Mouse (Mus musculus): ENCODE measurements at regions not wholly inside any gene's neighbourhood (a gene's known extent, or its start where the extent isn't known, plus 50 kb on each side); places are given as distances from the start of the nearest gene placed in this dataset.

- TF ChIP-seq CEBPB (IDR thresholded peaks at IDR 0.05; ENCODE audit: low read depth) = no peak
- no peak for TF ChIP-seq CTCF (IDR thresholded peaks at IDR 0.05; ENCODE audit: control insufficient read depth, insufficient read depth, insufficient read length)
- TF ChIP-seq MAX (IDR thresholded peaks at IDR 0.05) = no peak
- TF ChIP-seq USF1 (IDR thresholded peaks at IDR 0.05; ENCODE audit: low read depth) = no peak
- Histone ChIP-seq H3K79me3 (ENCODE audit: low read depth) (no peaks in the 10 kb centered on the region), H3K79me2 (ENCODE audit: control insufficient read depth, insufficient read depth) (no peaks in the 10 kb centered on the region), H3K27me3 (ENCODE audit: control insufficient read depth, insufficient read depth, insufficient read length) (no peaks in the 10 kb centered on the region), H3K36me3 (ENCODE audit: control insufficient read depth, insufficient read depth) (no peaks in the 10 kb centered on the region), H3K4me3 (ENCODE audit: insufficient read depth, poor library complexity, severe bottlenecking) (no peak overlapping the region), H3ac (ENCODE audit: control insufficient read depth, insufficient read length, low read depth) (no peak overlapping the region)
Measured at GRCm38 (mm10) chr7:73222929-73223512, 152.3 kb upstream of the Rgma start.

GRCm38 (mm10) chr7:73233539-73234158, 141.7 kb upstream of the Rgma start:
- H3K79me3 ChIP-seq (ENCODE audit: low read depth) = no peaks in the 10 kb centered on the region
- no peak overlapping the region for H3K4me3 ChIP-seq (ENCODE audit: insufficient read depth, poor library complexity, severe bottlenecking)
- no peaks in the 10 kb centered on the region for H3K79me2 ChIP-seq (ENCODE audit: control insufficient read depth, insufficient read depth)

GRCm38 (mm10) chr7:73238486-73238885, 136.8 kb upstream of the Rgma start:
- TF ChIP-seq MYOG (IDR thresholded peaks at IDR 0.05; ENCODE audit: control insufficient read depth, extremely low read depth, insufficient read length) = no peak
- TF ChIP-seq USF1 (IDR thresholded peaks at IDR 0.05; ENCODE audit: low read depth) = no peak
- TF ChIP-seq MAX (IDR thresholded peaks at IDR 0.05) = no peak
- TF ChIP-seq FOSL1 (IDR thresholded peaks at IDR 0.05; ENCODE audit: insufficient read depth, low read length, poor library complexity, severe bottlenecking) = no peak
- TF ChIP-seq CEBPB (IDR thresholded peaks at IDR 0.05; ENCODE audit: low read depth) = no peak
- no peak for TF ChIP-seq CTCF (IDR thresholded peaks at IDR 0.05; ENCODE audit: control insufficient read depth, insufficient read depth, insufficient read length)
- TF ChIP-seq MYOD1 (IDR thresholded peaks at IDR 0.05; ENCODE audit: control insufficient read depth, insufficient read length, low read depth) = no peak
- H3K79me3 ChIP-seq (ENCODE audit: low read depth) = no peaks in the 10 kb centered on the region
- no peaks in the 10 kb centered on the region for H3K36me3 ChIP-seq (ENCODE audit: control insufficient read depth, insufficient read depth)
- no peaks in the 10 kb centered on the region for H3K79me2 ChIP-seq (ENCODE audit: control insufficient read depth, insufficient read depth)
- H3K27me3 ChIP-seq (ENCODE audit: control insufficient read depth, insufficient read depth, insufficient read length) = no peaks in the 10 kb centered on the region
- H3K4me3 ChIP-seq (ENCODE audit: insufficient read depth, poor library complexity, severe bottlenecking) = no peak overlapping the region
- H3ac ChIP-seq (ENCODE audit: control insufficient read depth, insufficient read length, low read depth) = no peak overlapping the region

More at GRCm38 (mm10) chr7:73233539-73234158, 141.7 kb upstream of the Rgma start:
- Histone ChIP-seq H3ac (ENCODE audit: control insufficient read depth, insufficient read length, low read depth) (no peak overlapping the region), H3K36me3 (ENCODE audit: control insufficient read depth, insufficient read depth) (no peaks in the 10 kb centered on the region), H3K27me3 (ENCODE audit: control insufficient read depth, insufficient read depth, insufficient read length) (no peaks in the 10 kb centered on the region)
- no peak for TF ChIP-seq CEBPB (IDR thresholded peaks at IDR 0.05; ENCODE audit: low read depth)
- no peak for TF ChIP-seq MAX (IDR thresholded peaks at IDR 0.05)
- no peak for TF ChIP-seq CTCF (IDR thresholded peaks at IDR 0.05; ENCODE audit: control insufficient read depth, insufficient read depth, insufficient read length)
- TF ChIP-seq MYOG (IDR thresholded peaks at IDR 0.05; ENCODE audit: control insufficient read depth, extremely low read depth, insufficient read length) = no peak
- TF ChIP-seq MYOD1 (IDR thresholded peaks at IDR 0.05; ENCODE audit: control insufficient read depth, insufficient read length, low read depth) = peak; percentile 47
- TF ChIP-seq FOSL1 (IDR thresholded peaks at IDR 0.05; ENCODE audit: insufficient read depth, low read length, poor library complexity, severe bottlenecking) = peak; percentile 83
- TF ChIP-seq USF1 (IDR thresholded peaks at IDR 0.05; ENCODE audit: low read depth) = no peak

- TF ChIP-seq MAX (IDR thresholded peaks at IDR 0.05) = no peak
- H3K79me2 ChIP-seq (ENCODE audit: control insufficient read depth, insufficient read depth) = no peaks in the 10 kb centered on the region
Measured at GRCm38 (mm10) chr7:73243591-73244355, 131.5 kb upstream of the Rgma start.

GRCm38 (mm10) chr7:73245431-73245830, 129.9 kb upstream of the Rgma start:
- Histone ChIP-seq H3K79me3 (ENCODE audit: low read depth) (no peaks in the 10 kb centered on the region), H3K4me3 (ENCODE audit: insufficient read depth, poor library complexity, severe bottlenecking) (no peak overlapping the region), H3K27me3 (ENCODE audit: control insufficient read depth, insufficient read depth, insufficient read length) (no peaks in the 10 kb centered on the region), H3K79me2 (ENCODE audit: control insufficient read depth, insufficient read depth) (no peaks in the 10 kb centered on the region), H3K36me3 (ENCODE audit: control insufficient read depth, insufficient read depth) (no peaks in the 10 kb centered on the region), H3ac (ENCODE audit: control insufficient read depth, insufficient read length, low read depth) (no peak overlapping the region)
- TF ChIP-seq MAX (IDR thresholded peaks at IDR 0.05) (no peak), CEBPB (IDR thresholded peaks at IDR 0.05; ENCODE audit: low read depth) (no peak), MYOG (IDR thresholded peaks at IDR 0.05; ENCODE audit: control insufficient read depth, extremely low read depth, insufficient read length) (no peak), MYOD1 (IDR thresholded peaks at IDR 0.05; ENCODE audit: control insufficient read depth, insufficient read length, low read depth) (no peak), CTCF (IDR thresholded peaks at IDR 0.05; ENCODE audit: control insufficient read depth, insufficient read depth, insufficient read length) (no peak), FOSL1 (IDR thresholded peaks at IDR 0.05; ENCODE audit: insufficient read depth, low read length, poor library complexity, severe bottlenecking) (no peak), USF1 (IDR thresholded peaks at IDR 0.05; ENCODE audit: low read depth) (no peak)

More at GRCm38 (mm10) chr7:73243591-73244355, 131.5 kb upstream of the Rgma start:
- H3ac ChIP-seq (ENCODE audit: control insufficient read depth, insufficient read length, low read depth) = no peak overlapping the region
- H3K79me3 ChIP-seq (ENCODE audit: low read depth) = no peaks in the 10 kb centered on the region
- H3K36me3 ChIP-seq (ENCODE audit: control insufficient read depth, insufficient read depth) = no peaks in the 10 kb centered on the region
- no peaks in the 10 kb centered on the region for H3K27me3 ChIP-seq (ENCODE audit: control insufficient read depth, insufficient read depth, insufficient read length)
- no peak overlapping the region for H3K4me3 ChIP-seq (ENCODE audit: insufficient read depth, poor library complexity, severe bottlenecking)
